Mouse (Mus musculus): ENCODE results near the gene Xlr5c.
"Not testable (repeated sequence)": the region's sequence is repeated elsewhere in the genome, so short reads cannot be mapped to it uniquely, and the experiment has no call there.

GRCm38 (mm10) chrX:73265270-73265669, 27.5 kb downstream of the Xlr5c start, which contains the start of gene Xlr3c:
- not testable (repeated sequence) for TF ChIP-seq FLI1 (IDR thresholded peaks at IDR 0.05; ENCODE audit: low read length); GATA1 (IDR thresholded peaks at IDR 0.05; ENCODE audit: borderline replicate concordance, low read length)

Measured in megakaryocyte, embryonic 14.5 days (primary cell).